Mouse (Mus musculus): ENCODE measurements around the gene Tkt. TPM values are rescaled to one million over a fixed set of nuclear protein-coding genes. Genes with fewer than 3 reads are reported as not detected.
"Not testable (repeated sequence)": the region's sequence is repeated elsewhere in the genome, so short reads cannot be mapped to it uniquely, and the experiment has no call there.

Tkt gene
- polyA plus RNA-seq, 1 experiment from 2014 or later, result 358 TPM

- Histone ChIP-seq H3K9ac (no peak overlapping the region), H3K4me2 (replicated peaks) (no peak overlapping the region), H3K4me3 (replicated peaks) (no peak overlapping the region), H3K36me3 (0 out of 2 replicates have a peak, but pooled peaks cover 4% of the 10 kb centered on the region), H3K27ac (no peak overlapping the region), H3K27me3 (replicated peaks) (no peaks in the 10 kb centered on the region), H3K4me1 (replicated peaks) (no peaks in the 10 kb centered on the region), H3K9me3 (no peaks in the 10 kb centered on the region)
- 89% methylated on average over 6 of the region's 6 CpGs for WGBS
- ATAC-seq, result no peak
Observed at GRCm38 (mm10) chr14:30531896-30532295, 16.3 kb upstream of the Tkt start.

- Histone ChIP-seq H3K36me3 (no peaks in the 10 kb centered on the region), H3K27me3 (replicated peaks) (no peaks in the 10 kb centered on the region), H3K4me2 (replicated peaks) (no peak overlapping the region), H3K4me3 (replicated peaks) (no peak overlapping the region), H3K27ac (no peak overlapping the region), H3K4me1 (replicated peaks) (no peaks in the 10 kb centered on the region), H3K9ac (no peak overlapping the region), H3K9me3 (no peaks in the 10 kb centered on the region)
- ATAC-seq, result 0 out of 2 replicates have a peak, but pooled peaks have one; percentile 55
- 76% methylated on average over 6 of the region's 6 CpGs for whole genome bisulfite sequencing
Observed at GRCm38 (mm10) chr14:30533780-30534450, 14.2 kb upstream of the Tkt start.

GRCm38 (mm10) chr14:30541541-30541940, 6.6 kb upstream of the Tkt start:
- H3K27ac ChIP-seq, result no peak overlapping the region
- H3K4me1 ChIP-seq (replicated peaks), result no peaks in the 10 kb centered on the region
- H3K9me3 ChIP-seq, result no peaks in the 10 kb centered on the region
- H3K4me3 ChIP-seq (replicated peaks), result no peak overlapping the region
- no peaks in the 10 kb centered on the region for H3K27me3 ChIP-seq (replicated peaks)
- H3K9ac ChIP-seq, result no peak overlapping the region
- H3K36me3 ChIP-seq, result no peaks in the 10 kb centered on the region
- no peak for ATAC-seq
- 86% methylated on average over 10 of the region's 10 CpGs for WGBS
- H3K4me2 ChIP-seq (replicated peaks), result no peak overlapping the region

GRCm38 (mm10) chr14:30543331-30543730, 4.8 kb upstream of the Tkt start:
- H3K4me2 ChIP-seq (replicated peaks); H3K4me3 ChIP-seq (replicated peaks); H3K27ac ChIP-seq; H3K9ac ChIP-seq; H3K9me3 ChIP-seq; H3K4me1 ChIP-seq (replicated peaks); H3K36me3 ChIP-seq; ATAC-seq; H3K27me3 ChIP-seq (replicated peaks): not testable (repeated sequence)
- WGBS, result 89% methylated on average over 5 of the region's 5 CpGs

- H3K36me3 ChIP-seq, result no peaks in the 10 kb centered on the region
- H3K4me2 ChIP-seq (replicated peaks), result peak overlapping the region; percentile 84
- peaks cover 31% of the 10 kb centered on the region for H3K4me1 ChIP-seq (replicated peaks)
- H3K27ac ChIP-seq, result peak overlapping the region; percentile 97
- no peaks in the 10 kb centered on the region for H3K9me3 ChIP-seq
- H3K4me3 ChIP-seq (replicated peaks), result peak overlapping the region; percentile 91
- peak overlapping the region; percentile 94 for H3K9ac ChIP-seq
- 0% methylated on average over 69 of the region's 69 CpGs for WGBS
- no peaks in the 10 kb centered on the region for H3K27me3 ChIP-seq (replicated peaks)
- ATAC-seq, result peak; percentile 96
Observed at GRCm38 (mm10) chr14:30548965-30549776, 1.0 kb downstream of the Tkt start.

GRCm38 (mm10) chr14:30549777-30550149, 1.6 kb downstream of the Tkt start:
- Histone ChIP-seq H3K27me3 (replicated peaks) (no peaks in the 10 kb centered on the region), H3K9ac (peak overlapping the region; percentile 94), H3K27ac (peak overlapping the region; percentile 97), H3K4me2 (replicated peaks) (peak overlapping the region; percentile 84), H3K4me3 (replicated peaks) (peak overlapping the region; percentile 91), H3K36me3 (no peaks in the 10 kb centered on the region), H3K4me1 (replicated peaks) (peaks cover 31% of the 10 kb centered on the region), H3K9me3 (no peaks in the 10 kb centered on the region)
- peak; percentile 8; the same call in 1 of the 2 replicates for ATAC-seq
- WGBS, result under 1% methylated on average over 10 of the region's 10 CpGs

GRCm38 (mm10) chr14:30550232-30551070, 2.3 kb downstream of the Tkt start:
- Histone ChIP-seq H3K4me2 (replicated peaks) (peak overlapping the region; percentile 84), H3K9me3 (no peaks in the 10 kb centered on the region), H3K9ac (peak overlapping the region; percentile 94), H3K27ac (0 out of 2 replicates have a peak overlapping the region, but pooled peaks have one; percentile 97), H3K4me3 (replicated peaks) (peak overlapping the region; percentile 91), H3K36me3 (0 out of 2 replicates have a peak, but pooled peaks cover under 1% of the 10 kb centered on the region), H3K27me3 (replicated peaks) (no peaks in the 10 kb centered on the region), H3K4me1 (replicated peaks) (peaks cover 31% of the 10 kb centered on the region)
- 21% methylated on average over 8 of the region's 8 CpGs for WGBS
- ATAC-seq, result no peak

GRCm38 (mm10) chr14:30551509-30551908, 3.4 kb downstream of the Tkt start:
- ATAC-seq, result no peak
- no peaks in the 10 kb centered on the region for H3K27me3 ChIP-seq (replicated peaks)
- H3K4me1 ChIP-seq (replicated peaks), result peaks cover 33% of the 10 kb centered on the region
- no peak overlapping the region for H3K9ac ChIP-seq
- H3K27ac ChIP-seq, result no peak overlapping the region
- peak overlapping the region; percentile 91; the same call in 1 of the 2 replicates for H3K4me3 ChIP-seq (replicated peaks)
- H3K4me2 ChIP-seq (replicated peaks), result peak overlapping the region; percentile 84
- H3K36me3 ChIP-seq, result peaks cover 6% of the 10 kb centered on the region; the same call in 1 of the 2 replicates
- no peaks in the 10 kb centered on the region for H3K9me3 ChIP-seq
- 64% methylated on average over 5 of the region's 5 CpGs for WGBS

GRCm38 (mm10) chr14:30551981-30552380, 3.8 kb downstream of the Tkt start:
- Histone ChIP-seq H3K9ac (no peak overlapping the region), H3K4me3 (replicated peaks) (no peak overlapping the region), H3K27ac (no peak overlapping the region), H3K9me3 (no peaks in the 10 kb centered on the region), H3K36me3 (peaks cover 6% of the 10 kb centered on the region; the same call in 1 of the 2 replicates), H3K4me1 (replicated peaks) (peaks cover 35% of the 10 kb centered on the region), H3K4me2 (replicated peaks) (no peak overlapping the region), H3K27me3 (replicated peaks) (no peaks in the 10 kb centered on the region)
- no peak for ATAC-seq
- 86% methylated on average over 2 of the region's 2 CpGs for WGBS

- Histone ChIP-seq H3K4me3 (replicated peaks) (no peak overlapping the region), H3K9ac (no peak overlapping the region), H3K36me3 (peaks cover 10% of the 10 kb centered on the region; the same call in 1 of the 2 replicates), H3K4me2 (replicated peaks) (no peak overlapping the region), H3K27me3 (replicated peaks) (no peaks in the 10 kb centered on the region), H3K27ac (no peak overlapping the region), H3K9me3 (no peaks in the 10 kb centered on the region), H3K4me1 (replicated peaks) (peaks cover 38% of the 10 kb centered on the region)
- 86% methylated on average over 4 of the region's 4 CpGs for WGBS
- ATAC-seq, result no peak
Observed at GRCm38 (mm10) chr14:30553185-30553584, 5.0 kb downstream of the Tkt start.

- 83% methylated on average over 2 of the region's 2 CpGs for WGBS
- Histone ChIP-seq H3K9ac (no peak overlapping the region), H3K4me2 (replicated peaks) (no peak overlapping the region), H3K9me3 (no peaks in the 10 kb centered on the region), H3K27me3 (replicated peaks) (no peaks in the 10 kb centered on the region), H3K27ac (no peak overlapping the region), H3K4me1 (replicated peaks) (peaks cover 20% of the 10 kb centered on the region), H3K4me3 (replicated peaks) (no peak overlapping the region), H3K36me3 (peaks cover 39% of the 10 kb centered on the region)
- ATAC-seq, result no peak
Observed at GRCm38 (mm10) chr14:30556651-30557050, 8.5 kb downstream of the Tkt start.

- no peak for ATAC-seq
- no peak overlapping the region for H3K9ac ChIP-seq
Observed at GRCm38 (mm10) chr14:30557730-30558129, 9.6 kb downstream of the Tkt start.

More at GRCm38 (mm10) chr14:30557730-30558129, 9.6 kb downstream of the Tkt start:
- WGBS, result 71% methylated on average over 9 of the region's 9 CpGs
- H3K27me3 ChIP-seq (replicated peaks), result no peaks in the 10 kb centered on the region
- H3K4me1 ChIP-seq (replicated peaks), result peaks cover 19% of the 10 kb centered on the region
- peaks cover 39% of the 10 kb centered on the region for H3K36me3 ChIP-seq
- no peak overlapping the region for H3K4me3 ChIP-seq (replicated peaks)
- H3K9me3 ChIP-seq, result no peaks in the 10 kb centered on the region
- no peak overlapping the region for H3K4me2 ChIP-seq (replicated peaks)
- no peak overlapping the region for H3K27ac ChIP-seq

Measured in intestine, embryonic 15.5 days (tissue).